Mouse (Mus musculus) heart, postnatal 0 days (tissue): ENCODE measurements around the gene Zfp758. TPM values are rescaled to one million over a fixed set of nuclear protein-coding genes. Genes with fewer than 3 reads are reported as not detected.
A peak's percentile ranks its signal among the peaks of the same experiment; 100 is the strongest.

ENCODE experiments used
- ATAC-seq: fragments of 200-750 bp; cut with Nextera tagmentation; 2 replicates; pipeline ENCODE4 v1.8.0; 2017; ENCODE audit warnings: low read depth, moderate number of reproducible peaks, moderate library complexity; ENCODE audit not compliant: insufficient read depth
- DNase-seq: peaks from one replicate; pipeline ENCODE4 v3.0.0-alpha.2; 2016; ENCODE audit warnings: low spot score
- H3K27ac ChIP-seq: fragments of 300-500 bp; sonication (generic); 2 replicates; pipeline ENCODE4 v1.5.1; 2014; ENCODE audit warnings: low read depth, mild to moderate bottlenecking
- H3K27me3 ChIP-seq: fragments of 300-500 bp; sonication (generic); 2 replicates; pipeline ENCODE4 v1.6.1; 2014; ENCODE audit warnings: low read length, mixed read lengths; ENCODE audit not compliant: control insufficient read depth, insufficient read depth
- H3K36me3 ChIP-seq: fragments of 300-500 bp; sonication (generic); replicated peaks from 2 replicates; pipeline ENCODE4 v1.6.1; 2014; ENCODE audit warnings: low read length, mixed read lengths; ENCODE audit not compliant: control insufficient read depth, insufficient read depth
- H3K4me1 ChIP-seq: fragments of 300-500 bp; sonication (generic); 2 replicates; pipeline ENCODE4 v1.6.1; 2014; ENCODE audit warnings: antibody characterized with exemption; ENCODE audit not compliant: control insufficient read depth, insufficient read depth
- H3K4me2 ChIP-seq: fragments of 300-500 bp; sonication (generic); 2 replicates; pipeline ENCODE4 v1.6.1; 2014; ENCODE audit warnings: low read depth, mild to moderate bottlenecking, low read length, moderate library complexity
- H3K4me3 ChIP-seq: fragments of 300-500 bp; sonication (generic); 2 replicates; pipeline ENCODE4 v1.5.1; 2014; ENCODE audit warnings: low read depth, low read length
- H3K9ac ChIP-seq: fragments of 300-500 bp; sonication (generic); replicated peaks from 2 replicates; pipeline ENCODE4 v1.6.1; 2014; ENCODE audit warnings: low read depth, low read length, mixed read lengths
- H3K9me3 ChIP-seq: fragments of 300-500 bp; sonication (generic); replicated peaks from 2 replicates; pipeline ENCODE4 v1.6.1; 2016; ENCODE audit warnings: low read length; ENCODE audit not compliant: control insufficient read depth
- CTCF ChIP-seq: IDR thresholded peaks from 2 replicates; pipeline ENCODE4 v1.5.1; 2016; ENCODE audit warnings: antibody characterized with exemption, control low read depth, low read depth
- EP300 ChIP-seq: IDR thresholded peaks from 2 replicates; pipeline ENCODE4 v1.6.1; 2016; ENCODE audit warnings: antibody characterized with exemption, low read depth
- WGBS: fragments of 180-500 bp; shearing (Covaris S2); extraction: QIAGEN DNeasy Blood & Tissue Kit; methylation state at CpG from one replicate; pipeline ENCODE4 v1.1.7; 2014; 5-methylcytosine and 5-hydroxymethylcytosine counted together
- polyA plus RNA-seq: library from polyadenylated mRNA; unstranded; fragments of >200 nt; fragmentation: Nextera tagmentation; extraction: Ambion mirVana; gene quantifications from 2 replicates; pipeline ENCODE4 v1.2.1, GENCODE M21; 2015
- total RNA-seq: library from RNA; depleted of rRNA; stranded (reverse); fragments of >200 nt; gene quantifications from 2 replicates; pipeline ENCODE4 v1.2.3, GENCODE M21; 2014; ENCODE audit warnings: low replicate concordance

Zfp758 gene
- total and polyA plus RNA-seq, 2 experiments from 2014 or later: 2.8 to 6.4 TPM

DNA sequence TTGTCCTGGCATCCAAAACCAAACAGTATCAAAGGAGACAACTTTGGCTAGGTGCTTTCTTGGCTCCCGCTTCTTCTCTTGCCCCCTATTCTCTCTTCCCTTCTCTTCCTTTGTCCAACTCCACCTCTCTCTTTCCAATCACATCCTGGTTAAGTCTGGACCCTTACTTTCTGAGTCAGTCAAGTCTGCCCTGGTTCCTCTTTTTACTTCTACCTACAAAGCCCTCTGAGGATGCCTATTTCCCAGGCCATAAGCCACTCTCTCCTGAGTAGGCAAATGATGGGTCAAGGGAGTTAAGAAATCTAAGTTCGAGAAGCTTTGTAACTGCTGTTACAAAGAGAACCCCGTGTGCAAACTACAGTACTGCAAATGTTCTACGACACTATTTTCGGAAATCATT lies 681 bp upstream of the Zfp758 start:
- ATAC-seq (no peak), DNase-seq (no peak)
- Histone ChIP-seq H3K27me3 (no peaks in the 10 kb centered on the region), H3K4me3 (peak overlapping the region; percentile 69), H3K9me3 (no peaks in the 10 kb centered on the region), H3K4me1 (no peaks in the 10 kb centered on the region), H3K36me3 (peaks cover 6% of the 10 kb centered on the region; the same call in 1 of the 2 replicates), H3K27ac (no peak overlapping the region), H3K4me2 (peak overlapping the region; percentile 65), H3K9ac (no peak overlapping the region; the same call in 1 of the 2 replicates)
- 24% methylated on average over 5 of the region's 5 CpGs for WGBS
- TF ChIP-seq EP300 (no peak), CTCF (no peak)

DNA sequence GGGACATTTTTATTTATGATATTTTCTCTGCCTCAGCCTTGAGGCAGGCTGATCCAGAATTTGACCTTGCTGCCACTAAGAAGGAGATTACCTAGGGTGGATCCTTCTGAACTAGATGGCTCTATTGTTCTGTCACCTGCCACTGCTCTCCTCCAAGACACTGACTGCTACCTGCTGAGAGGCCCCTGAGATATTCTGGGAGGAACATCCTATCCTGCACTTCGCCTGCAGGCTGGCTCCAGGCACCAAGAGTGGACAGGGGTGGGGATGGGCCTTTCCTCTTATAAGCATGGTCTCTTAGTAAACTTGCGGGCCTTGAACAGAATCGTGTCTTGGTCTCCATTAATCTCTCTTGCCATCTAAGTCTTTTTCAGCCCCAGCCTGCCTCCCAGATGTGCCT lies 2.6 kb downstream of the Zfp758 start:
- DNase-seq (no peak), ATAC-seq (no peak)
- no peaks in the 10 kb centered on the region for H3K9me3 ChIP-seq
- H3K9ac ChIP-seq: no peak overlapping the region
- no peak overlapping the region for H3K27ac ChIP-seq
- H3K36me3 ChIP-seq: peaks cover 4% of the 10 kb centered on the region; the same call in 1 of the 2 replicates
- 89% methylated on average over 3 of the region's 3 CpGs for WGBS
- no peak overlapping the region for H3K4me2 ChIP-seq
- no peak for TF ChIP-seq EP300
- no peak for TF ChIP-seq CTCF
- no peaks in the 10 kb centered on the region for H3K27me3 ChIP-seq
- H3K4me1 ChIP-seq: no peaks in the 10 kb centered on the region
- H3K4me3 ChIP-seq: no peak overlapping the region

DNA sequence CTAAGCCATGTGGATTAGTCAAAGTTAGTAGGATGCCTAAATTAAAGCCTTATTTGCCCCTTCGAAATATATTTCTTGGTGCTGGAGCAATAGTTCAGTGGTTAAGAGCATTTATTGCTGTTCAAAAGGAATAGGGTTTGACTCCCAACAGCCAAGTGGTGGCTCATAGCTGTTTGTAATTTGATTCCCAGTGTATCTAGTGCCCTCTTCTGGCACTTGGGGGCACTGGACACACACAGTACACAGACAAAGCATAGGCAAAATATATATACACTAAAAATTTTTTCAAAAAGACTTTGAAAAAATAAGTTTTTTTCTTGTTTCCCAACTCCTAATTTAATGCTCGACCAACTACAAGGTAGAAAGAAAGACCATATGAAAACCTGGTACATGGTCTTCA lies 49.5 kb downstream of the Zfp758 start:
- Histone ChIP-seq H3K9me3 (no peaks in the 10 kb centered on the region), H3K4me1 (no peaks in the 10 kb centered on the region), H3K9ac (no peak overlapping the region), H3K4me2 (no peak overlapping the region), H3K36me3 (no peaks in the 10 kb centered on the region), H3K4me3 (no peak overlapping the region), H3K27me3 (no peaks in the 10 kb centered on the region), H3K27ac (no peak overlapping the region)
- TF ChIP-seq EP300 (no peak), CTCF (peak; percentile 57)
- no peak for ATAC-seq
- peak; percentile 40 for DNase-seq
- 59% methylated on average over 2 of the region's 2 CpGs for WGBS

GRCm38 (mm10) chr17:22417510-22417909 lies 56.3 kb downstream of the Zfp758 start:
- H3K4me1 ChIP-seq: no peaks in the 10 kb centered on the region
- TF ChIP-seq EP300: no peak
- peak; percentile 84 for TF ChIP-seq CTCF
- WGBS: 3% methylated on average over 3 of the region's 3 CpGs
- DNase-seq: peak; percentile 49
- H3K27ac ChIP-seq: no peak overlapping the region
- no peaks in the 10 kb centered on the region for H3K36me3 ChIP-seq
- no peaks in the 10 kb centered on the region for H3K9me3 ChIP-seq
- no peaks in the 10 kb centered on the region for H3K27me3 ChIP-seq
- no peak overlapping the region for H3K9ac ChIP-seq
- H3K4me2 ChIP-seq: no peak overlapping the region
- no peak overlapping the region for H3K4me3 ChIP-seq
- no peak for ATAC-seq

DNA sequence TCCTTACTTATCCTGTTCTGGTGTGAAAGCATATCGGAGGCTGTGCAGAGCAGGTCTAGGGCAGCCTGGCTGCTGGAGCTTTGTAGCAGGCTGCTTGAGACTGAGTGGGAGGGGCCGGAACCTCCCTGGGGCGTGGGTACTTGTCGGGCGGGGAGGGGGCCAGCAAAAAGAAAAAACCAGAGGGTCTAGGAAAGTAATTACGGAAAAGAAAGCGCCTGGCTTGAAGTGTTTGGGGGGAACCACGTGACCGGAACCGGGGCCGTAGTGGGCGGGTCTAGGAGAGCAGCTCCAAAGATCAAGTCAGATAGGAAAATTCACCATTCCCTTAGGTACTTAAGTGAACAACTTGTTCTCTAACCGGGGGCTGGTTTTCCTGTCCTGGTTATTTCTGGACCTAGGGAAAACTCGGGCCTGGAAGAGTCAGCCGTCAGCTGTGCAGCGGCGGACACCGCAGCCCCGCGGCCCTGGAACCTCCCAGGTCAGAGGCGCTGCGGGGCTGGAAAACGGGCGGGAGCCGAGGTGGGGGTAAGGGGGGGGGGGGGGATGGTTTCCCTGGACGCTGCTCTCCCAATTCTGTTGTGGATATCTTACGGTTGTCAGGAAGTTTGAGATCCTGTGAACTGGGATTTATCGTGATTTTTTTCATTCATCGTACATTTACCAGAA lies 62.8 kb downstream of the Zfp758 start, which contains the start of gene Zfp946:
Gene Zfp946 (plus strand): TSS at position 271 of the 666 bp plus-strand sequence.
- H3K36me3 ChIP-seq: no peaks in the 10 kb centered on the region
- H3K9ac ChIP-seq: peak within 1 kb of the TSS; percentile 70
- WGBS: 1% methylated on average over 29 of the region's 29 CpGs
- H3K9me3 ChIP-seq: no peaks in the 10 kb centered on the region
- H3K4me1 ChIP-seq: no peaks in the 10 kb centered on the region
- H3K4me2 ChIP-seq: peak within 1 kb of the TSS; percentile 78
- ATAC-seq: peak; percentile 91
- DNase-seq: peak; percentile 66
- H3K4me3 ChIP-seq: peak within 1 kb of the TSS; percentile 83
- no peaks in the 10 kb centered on the region for H3K27me3 ChIP-seq
- H3K27ac ChIP-seq: peak within 1 kb of the TSS; percentile 71
- TF ChIP-seq CTCF (no peak), EP300 (0 out of 2 replicates have a peak, but pooled peaks have one; percentile 20)
